Mouse (Mus musculus): ENCODE measurements around the gene Tusc2. TPM values are rescaled to one million over a fixed set of nuclear protein-coding genes. Genes with fewer than 3 reads are reported as not detected.
A peak's percentile ranks its signal among the peaks of the same experiment; 100 is the strongest.
"Not testable (repeated sequence)": the region's sequence is repeated elsewhere in the genome, so short reads cannot be mapped to it uniquely, and the experiment has no call there.

The Tusc2 gene
- total RNA-seq, 2 experiments from 2014 or later: 63.0 to 64.1 TPM

- DNase-seq (ENCODE audit: low spot score in 2 of 2): no peak
Measured at GRCm38 (mm10) chr9:107567702-107568319, 4.8 kb downstream of the Tusc2 start, which contains the start of gene Hyal2. Gene Hyal2 (plus strand): TSS chr9:107567945.

- peak; percentile 88 to 89 for DNase-seq (ENCODE audit: low spot score in 2 of 2)
Measured at GRCm38 (mm10) chr9:107568331-107569261, 5.5 kb downstream of the Tusc2 start.

DNA sequence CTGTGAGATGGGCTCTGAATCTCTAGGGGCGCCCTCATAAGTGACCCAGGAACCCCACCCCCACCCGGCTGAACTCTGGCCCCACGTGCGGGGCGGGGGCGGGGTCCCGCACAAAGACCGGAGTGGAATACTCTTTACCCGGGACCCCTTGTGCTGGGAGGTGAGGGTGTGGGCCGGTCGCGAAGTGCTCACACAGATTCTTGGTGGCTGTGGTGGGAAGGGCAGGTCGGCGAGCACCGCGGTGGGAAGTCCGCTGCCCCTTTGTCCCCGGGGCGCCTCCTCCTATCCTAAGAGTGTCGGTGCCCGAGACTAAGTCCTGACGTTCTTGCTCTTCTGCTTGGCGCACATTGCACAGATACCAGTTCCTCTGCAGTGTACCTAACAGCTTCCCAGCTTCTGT, 6.2 kb downstream of the Tusc2 start:
- no peak for DNase-seq (ENCODE audit: low spot score in 2 of 2)

DNA sequence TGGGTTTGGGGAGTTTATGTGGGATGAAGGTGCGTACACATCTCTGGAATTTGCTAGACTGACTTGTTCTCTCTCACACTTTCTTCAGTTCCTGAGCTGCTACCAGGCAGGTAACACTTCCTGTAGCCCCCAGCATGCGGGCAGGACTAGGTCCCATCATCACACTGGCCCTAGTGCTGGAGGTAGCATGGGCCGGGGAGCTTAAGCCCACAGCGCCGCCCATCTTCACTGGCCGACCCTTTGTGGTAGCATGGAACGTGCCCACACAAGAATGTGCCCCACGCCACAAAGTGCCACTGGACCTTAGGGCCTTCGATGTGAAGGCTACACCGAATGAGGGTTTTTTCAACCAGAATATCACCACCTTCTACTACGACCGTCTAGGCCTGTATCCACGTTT, 7.0 kb downstream of the Tusc2 start:
- no peak for DNase-seq (ENCODE audit: low spot score in 2 of 2)

- no peak for DNase-seq (ENCODE audit: low spot score in 2 of 2)
Measured at GRCm38 (mm10) chr9:107570845-107571244, 7.8 kb downstream of the Tusc2 start.

- no peak for DNase-seq (ENCODE audit: low spot score in 2 of 2)
Measured at GRCm38 (mm10) chr9:107571534-107572326, 8.7 kb downstream of the Tusc2 start.

DNA sequence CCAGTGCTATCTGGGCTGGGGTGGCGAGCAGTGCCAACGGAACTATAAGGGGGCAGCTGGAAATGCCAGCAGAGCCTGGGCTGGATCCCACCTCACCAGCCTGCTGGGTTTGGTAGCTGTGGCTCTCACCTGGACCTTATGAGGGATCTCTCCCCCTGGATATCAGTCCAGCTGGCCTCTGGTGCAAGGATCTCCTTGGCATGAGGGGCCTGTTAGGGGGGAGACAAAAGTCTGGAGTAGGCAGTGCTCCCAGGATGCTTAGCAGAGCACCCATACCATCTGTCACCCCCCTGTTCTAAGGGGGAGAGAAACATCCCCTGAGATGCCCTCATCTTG, 9.2 kb downstream of the Tusc2 start:
- no peak for DNase-seq (ENCODE audit: low spot score in 2 of 2)

GRCm38 (mm10) chr9:107573774-107574173, 10.7 kb downstream of the Tusc2 start:
- not testable (repeated sequence) for DNase-seq (ENCODE audit: low spot score in 2 of 2)

- DNase-seq (ENCODE audit: low spot score in 2 of 2): no peak
Measured at GRCm38 (mm10) chr9:107575579-107576356, 12.7 kb downstream of the Tusc2 start.

DNA sequence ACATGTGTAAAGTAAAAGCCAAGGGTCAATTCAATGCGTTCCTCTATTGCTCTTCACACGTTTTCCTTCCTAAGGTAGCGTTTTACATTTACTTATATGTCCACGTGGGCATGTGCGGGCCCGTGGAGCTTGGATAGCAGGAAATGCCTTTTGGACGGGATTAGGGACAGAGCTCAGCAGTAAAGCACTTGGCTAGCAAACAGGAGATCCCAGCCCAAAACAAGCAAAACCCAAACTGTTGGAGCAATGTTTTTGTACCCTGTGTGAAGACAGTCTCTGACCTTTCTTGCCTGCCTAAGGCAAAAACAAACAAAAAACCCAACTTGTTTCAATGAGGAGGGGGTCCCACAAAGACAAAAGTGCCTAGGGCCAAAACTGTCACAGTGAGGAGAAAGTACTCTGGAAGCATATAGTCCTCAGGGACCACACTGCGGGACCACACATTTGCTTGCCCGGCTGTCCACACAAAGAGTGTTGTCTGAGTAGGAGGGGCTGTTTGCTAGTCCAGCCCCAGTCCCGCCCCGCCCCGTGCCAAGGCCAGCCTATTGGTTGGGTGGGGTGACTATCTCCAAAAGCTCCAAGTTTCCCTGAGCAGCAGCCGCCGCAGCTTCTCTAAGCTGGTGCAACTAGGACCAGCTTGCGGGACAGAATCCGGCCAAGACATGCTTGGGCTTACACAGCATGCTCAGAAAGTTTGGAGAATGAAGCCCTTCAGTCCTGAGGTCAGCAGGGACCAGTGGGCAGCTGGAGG, 13.5 kb downstream of the Tusc2 start, which contains the start of gene Hyal1:
Hyal1 (plus strand) TSS at position 571 of the 751 bp plus-strand sequence.
- DNase-seq (ENCODE audit: low spot score in 2 of 2): peak in 1 of 2 experiments; percentile 51

DNA sequence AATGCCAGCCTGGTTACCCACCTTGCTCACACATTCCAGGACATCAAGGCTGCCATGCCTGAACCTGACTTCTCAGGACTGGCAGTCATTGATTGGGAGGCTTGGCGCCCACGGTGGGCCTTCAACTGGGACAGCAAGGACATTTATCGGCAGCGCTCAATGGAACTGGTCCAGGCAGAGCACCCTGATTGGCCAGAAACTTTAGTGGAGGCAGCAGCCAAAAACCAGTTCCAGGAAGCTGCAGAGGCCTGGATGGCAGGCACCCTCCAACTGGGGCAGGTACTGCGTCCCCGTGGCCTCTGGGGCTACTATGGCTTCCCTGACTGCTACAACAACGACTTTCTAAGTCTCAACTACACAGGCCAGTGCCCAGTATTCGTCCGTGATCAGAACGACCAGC, 14.8 kb downstream of the Tusc2 start:
- DNase-seq (ENCODE audit: low spot score in 2 of 2): no peak

DNA sequence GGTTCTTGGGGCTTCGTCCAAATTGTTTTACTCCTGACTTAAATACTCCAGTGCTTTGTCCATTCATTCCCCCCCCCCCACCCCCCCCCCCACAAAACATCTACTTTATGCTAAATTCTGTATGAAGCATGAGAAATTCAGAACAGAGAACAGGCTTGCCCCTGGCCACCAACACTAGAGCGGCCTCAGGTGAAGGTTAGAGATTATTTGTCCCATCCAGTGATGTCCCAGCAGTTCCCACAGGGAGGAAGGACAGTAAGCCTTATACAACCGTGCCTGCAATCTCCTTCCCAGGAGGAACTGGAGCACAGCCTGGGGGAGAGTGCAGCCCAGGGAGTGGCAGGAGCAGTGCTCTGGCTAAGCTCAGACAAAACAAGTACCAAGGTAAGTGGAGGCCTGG, 15.5 kb downstream of the Tusc2 start, which contains the start of gene Naa80:
Naa80 (plus strand) TSS at position 301 of the 400 bp plus-strand sequence.
- no peak for DNase-seq (ENCODE audit: low spot score in 2 of 2)

DNA sequence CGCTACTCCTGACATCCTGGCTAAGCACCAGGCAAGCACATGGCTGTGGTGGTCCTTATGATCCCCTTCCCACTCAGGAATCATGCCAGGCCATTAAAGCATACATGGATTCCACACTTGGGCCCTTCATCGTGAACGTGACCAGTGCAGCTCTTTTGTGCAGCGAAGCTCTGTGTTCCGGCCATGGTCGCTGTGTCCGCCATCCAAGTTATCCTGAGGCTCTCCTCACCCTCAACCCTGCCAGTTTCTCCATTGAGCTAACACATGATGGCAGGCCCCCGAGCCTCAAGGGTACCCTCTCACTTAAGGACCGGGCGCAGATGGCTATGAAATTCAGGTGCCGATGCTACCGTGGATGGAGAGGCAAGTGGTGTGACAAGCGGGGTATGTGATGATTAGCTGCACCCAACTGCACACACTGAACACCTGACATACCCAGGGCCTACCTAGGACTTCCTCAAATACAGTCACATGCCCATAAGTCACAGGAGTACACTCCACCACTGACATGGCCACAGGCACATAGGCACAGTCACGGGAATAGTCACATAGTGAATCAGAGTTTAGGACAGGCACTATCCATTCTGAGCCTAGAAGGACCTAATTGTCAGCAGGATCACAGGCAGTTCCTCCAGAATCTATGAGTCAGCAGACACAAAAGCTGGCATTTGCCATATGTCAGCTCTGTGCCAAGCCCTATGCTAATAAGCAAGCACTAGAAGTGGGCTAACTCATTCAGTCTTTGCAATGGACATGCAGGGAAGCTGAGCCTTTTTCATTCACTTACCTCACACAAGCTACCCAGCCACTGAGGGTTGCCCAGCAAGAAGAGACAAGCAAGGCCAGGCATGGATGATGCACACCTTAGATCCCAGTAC, 16.2 kb downstream of the Tusc2 start:
- no peak for DNase-seq (ENCODE audit: low spot score in 2 of 2)

DNA sequence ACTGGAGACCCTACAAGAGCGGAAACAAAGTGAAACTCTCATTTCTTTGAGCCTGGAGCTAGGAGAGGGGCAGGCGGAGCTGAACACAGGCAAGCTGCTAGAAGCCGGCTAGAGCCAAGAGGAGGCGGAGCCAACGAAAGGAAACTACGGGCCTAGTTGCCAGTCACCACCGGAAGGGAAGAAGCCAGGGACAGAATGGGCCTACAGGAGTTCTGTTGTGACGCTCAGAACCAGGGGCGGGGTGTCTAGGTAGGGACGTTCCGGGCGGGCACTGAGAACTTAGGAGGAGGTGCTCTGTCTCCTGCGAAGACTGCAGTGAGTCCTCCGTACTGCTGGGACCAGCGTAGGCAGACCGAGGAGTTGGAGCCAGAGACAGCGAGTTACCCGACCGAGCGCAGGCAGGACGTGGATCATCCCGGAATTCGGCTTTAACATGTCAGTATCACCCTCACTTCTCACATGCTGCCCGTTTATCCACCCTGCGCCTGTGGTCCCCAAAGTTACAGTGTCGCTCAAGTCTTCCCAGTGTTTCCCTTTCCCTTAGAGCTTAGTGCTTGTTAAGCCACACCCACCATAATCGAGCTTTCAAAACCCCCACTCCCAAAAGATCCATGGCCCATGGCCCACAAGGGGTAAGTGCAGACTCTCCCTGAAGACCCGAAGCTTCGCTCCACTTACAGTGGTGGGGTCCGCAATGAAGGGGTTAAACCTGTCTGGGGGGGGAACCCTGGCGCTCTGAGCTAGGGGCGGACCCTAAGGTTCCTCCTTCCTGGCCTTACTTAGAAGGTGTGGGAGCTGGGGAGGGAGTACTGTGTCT, 17.7 kb downstream of the Tusc2 start, which contains the start of gene Hyal3:
Hyal3 (plus strand) TSS at position 318 of the 817 bp plus-strand sequence.
- DNase-seq (ENCODE audit: low spot score in 2 of 2): peak; percentile 84 to 92

DNA sequence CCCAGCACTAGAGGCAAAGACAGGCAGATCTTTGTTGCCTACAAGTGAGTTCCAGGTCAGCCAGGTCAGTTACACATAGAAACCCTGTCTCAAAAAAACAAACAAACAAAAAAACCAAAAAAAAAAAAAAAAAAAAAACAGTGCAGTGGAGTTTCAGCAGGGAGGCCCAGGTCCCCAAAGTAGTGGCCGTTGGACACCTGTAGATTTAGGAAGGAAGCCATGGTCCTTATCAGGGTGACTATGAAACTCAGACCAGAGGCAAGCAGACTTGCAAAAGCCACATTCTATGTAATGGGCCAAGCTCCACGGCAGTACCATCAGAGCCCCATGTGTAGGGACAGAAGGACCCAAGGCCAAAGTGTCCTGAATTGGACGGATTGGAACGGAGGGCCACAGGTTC, 18.5 kb downstream of the Tusc2 start:
- DNase-seq (ENCODE audit: low spot score in 2 of 2): no peak

GRCm38 (mm10) chr9:107582509-107583062, 19.5 kb downstream of the Tusc2 start:
- DNase-seq (ENCODE audit: low spot score in 2 of 2): no peak

- no peak for DNase-seq (ENCODE audit: low spot score in 2 of 2)
Measured at GRCm38 (mm10) chr9:107583174-107583573, 20.1 kb downstream of the Tusc2 start.

DNA sequence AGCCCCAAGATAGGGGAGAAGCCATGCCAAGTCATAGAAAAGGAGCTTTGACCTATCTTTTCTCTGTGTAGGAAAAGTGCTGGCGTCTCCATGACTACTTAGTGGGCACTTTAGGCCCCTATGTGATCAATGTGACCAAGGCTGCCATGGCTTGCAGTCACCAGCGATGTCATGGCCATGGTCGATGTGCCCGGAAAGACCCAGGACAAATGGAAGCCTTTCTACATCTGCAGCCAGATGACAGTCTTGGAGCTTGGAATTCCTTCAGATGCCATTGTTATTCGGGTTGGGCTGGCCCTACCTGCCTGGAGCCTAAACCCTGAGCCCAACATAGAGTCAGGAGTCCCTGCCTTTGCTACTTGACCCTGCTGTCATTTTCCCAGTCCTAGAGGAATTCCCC, 23.4 kb downstream of the Tusc2 start:
- no peak for DNase-seq (ENCODE audit: low spot score in 2 of 2)
